Comparison of ENCODE assay signal across 11 mouse cellular contexts in the genomic region with DNA sequence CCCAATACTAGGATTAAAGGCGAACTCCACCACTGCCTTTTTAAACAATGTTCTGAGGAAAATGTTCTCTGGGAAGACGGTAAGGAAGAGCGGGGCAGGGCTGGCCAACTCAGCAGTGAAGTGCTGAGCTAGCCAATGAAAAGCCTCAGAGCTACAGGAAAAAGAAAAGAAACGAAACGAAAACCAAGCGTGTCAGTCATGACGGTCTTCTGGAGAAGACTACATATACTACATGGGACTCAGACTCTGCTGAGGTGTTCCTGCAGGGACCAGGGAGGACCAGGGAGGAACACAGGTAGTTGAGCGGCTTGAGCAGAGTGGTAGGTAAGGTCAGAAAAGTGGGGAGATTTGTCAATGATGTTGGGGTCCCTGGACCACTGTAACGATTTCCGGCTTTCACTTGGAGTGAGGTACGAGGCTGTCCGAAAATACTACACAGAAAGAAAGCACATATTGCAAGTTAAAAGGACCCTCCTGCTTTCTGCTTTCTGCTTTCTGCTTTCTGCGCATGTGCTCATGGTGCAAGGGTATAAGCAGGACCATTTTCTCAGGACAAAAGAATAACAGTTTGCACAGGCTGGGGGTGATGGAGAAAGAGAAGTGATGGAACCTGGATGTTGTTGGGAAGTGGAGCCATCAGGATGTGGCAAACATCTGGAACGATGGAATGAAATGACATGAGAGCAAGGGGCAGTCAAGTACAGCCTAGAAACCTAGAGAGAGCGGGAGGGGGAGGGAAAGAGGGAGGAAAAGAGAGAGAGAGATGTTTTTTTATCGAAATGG. TPM values are rescaled to one million over a fixed set of nuclear protein-coding genes. Genes with fewer than 3 reads are reported as not detected.
DNase-seq lines count a peak whose midpoint lies in the region; ATAC-seq and TF ChIP-seq lines count a peak whose summit lies in the region.
"Had no signal": no experiment of that assay in that cellular context is flagged by ENCODE, and none has a peak within 500 bp of the region (broad histone marks: within the 10 kb centered on the region; RNA-seq: fewer than 3 reads in every experiment).

No protein-coding gene starts in this region.

- H3K36me3 ChIP-seq in heart, postnatal 0 days (replicated peaks; ENCODE audit: control insufficient read depth, insufficient read depth, low read length) = no peaks in the 10 kb centered on the region
- H3K36me3 ChIP-seq in midbrain, embryonic 16.5 days (ENCODE audit: control insufficient read depth, insufficient read depth, low read length) = no peaks in the 10 kb centered on the region

- no peaks in the 10 kb centered on the region for H3K9me3 ChIP-seq in heart, postnatal 0 days (replicated peaks; ENCODE audit: control insufficient read depth, low read length)
- no peaks in the 10 kb centered on the region for H3K9me3 ChIP-seq in midbrain, embryonic 16.5 days (replicated peaks; ENCODE audit: control insufficient read depth, low read length, poor library complexity, severe bottlenecking)

- TF ChIP-seq EP300 in heart, postnatal 0 days (IDR thresholded peaks at IDR 0.05; ENCODE audit: low read depth) = no peak

- TF ChIP-seq CTCF in lung, adult 2 months (IDR thresholded peaks at IDR 0.05; ENCODE audit: insufficient read depth, low read length) = no peak
- no peak for TF ChIP-seq CTCF in bone marrow, adult 2 months (IDR thresholded peaks at IDR 0.05; ENCODE audit: control insufficient read depth, insufficient read depth, low read length)
- TF ChIP-seq CTCF in heart, postnatal 0 days (IDR thresholded peaks at IDR 0.05; ENCODE audit: low read depth) = no peak

- H3K27me3 ChIP-seq in heart, postnatal 0 days (ENCODE audit: control insufficient read depth, insufficient read depth, low read length) = no peaks in the 10 kb centered on the region
- H3K27me3 ChIP-seq in midbrain, embryonic 16.5 days (ENCODE audit: control insufficient read depth, insufficient read depth, low read depth, low read length) = no peaks in the 10 kb centered on the region

- H3K4me3 ChIP-seq in lung, adult 2 months (replicated peaks; ENCODE audit: extremely low read depth, low read depth, low read length) = peak overlapping the region; percentile 76
- peak overlapping the region; percentile 87 for H3K4me3 ChIP-seq in bone marrow, adult 2 months (replicated peaks; ENCODE audit: control insufficient read depth, low read depth, low read length)
- H3K4me3 ChIP-seq in heart, postnatal 0 days (ENCODE audit: low read depth, low read length) = peak overlapping the region; percentile 30; the same call in 1 of the 2 replicates
- H3K4me3 ChIP-seq in midbrain, embryonic 16.5 days (ENCODE audit: low read depth, low read length) = no peak overlapping the region

- H3K4me1 ChIP-seq in lung, adult 2 months (ENCODE audit: control insufficient read depth, insufficient read depth, low read length) = no peaks in the 10 kb centered on the region; the same call in 1 of the 2 replicates
- H3K4me1 ChIP-seq in bone marrow, adult 2 months (ENCODE audit: control insufficient read depth, insufficient read depth, low read length) = no peaks in the 10 kb centered on the region
- no peaks in the 10 kb centered on the region for H3K4me1 ChIP-seq in heart, postnatal 0 days (ENCODE audit: control insufficient read depth, insufficient read depth)
- peaks cover 2% of the 10 kb centered on the region; the same call in 1 of the 2 replicates for H3K4me1 ChIP-seq in midbrain, embryonic 16.5 days (ENCODE audit: control insufficient read depth, insufficient read depth, low read length)

- ATAC-seq in heart, postnatal 0 days (ENCODE audit: insufficient read depth, low read depth) = peak; percentile 27; the same call in 1 of the 2 replicates
- ATAC-seq in midbrain, embryonic 16.5 days = no peak

- H3K9ac ChIP-seq in heart, postnatal 0 days (replicated peaks; ENCODE audit: low read depth, low read length) = no peak overlapping the region
- H3K9ac ChIP-seq in midbrain, embryonic 16.5 days (ENCODE audit: low read depth, low read length) = no peak overlapping the region

- 52% methylated on average over 16 of the region's 16 CpGs for WGBS in lung, adult 2 months
- 59% methylated on average over 16 of the region's 16 CpGs for WGBS in bone marrow, adult 2 months
- WGBS in heart, postnatal 0 days = 69% methylated on average over 16 of the region's 16 CpGs
- 75% methylated on average over 16 of the region's 16 CpGs for WGBS in midbrain, embryonic 16.5 days

- peak overlapping the region; percentile 31 for H3K4me2 ChIP-seq in heart, postnatal 0 days (ENCODE audit: low read depth, low read length)
- no peak overlapping the region for H3K4me2 ChIP-seq in midbrain, embryonic 16.5 days (ENCODE audit: low read length)

- TF ChIP-seq POLR2A in lung, adult 2 months (IDR thresholded peaks at IDR 0.05; ENCODE audit: borderline replicate concordance, extremely low read depth, low read depth, low read length) = no peak; the same call in 1 of the 2 replicates
- no peak for TF ChIP-seq POLR2A in bone marrow, adult 2 months (IDR thresholded peaks at IDR 0.05; ENCODE audit: borderline replicate concordance, control insufficient read depth, low read depth, low read length)

- DNase-seq in lung, adult 2 months = no peak
- no peak for DNase-seq in lung, postnatal 10 days
- DNase-seq in heart, postnatal 0 days (ENCODE audit: low spot score) = peak; percentile 24
- peak; percentile 66 for DNase-seq in naive thymus-derived CD4-positive, alpha-beta T cell, adult 2 months (ENCODE audit: low read depth)
- no peak for DNase-seq in adipocyte (ENCODE audit: low spot score)
- no peak for DNase-seq in right cerebral cortex, postnatal 25 days

- H3K27ac ChIP-seq in bone marrow, adult 2 months (ENCODE audit: control insufficient read depth, insufficient read depth, low read depth, low read length, poor library complexity) = no peak overlapping the region
- peak overlapping the region; percentile 55 for H3K27ac ChIP-seq in heart, postnatal 0 days (ENCODE audit: low read depth)
- H3K27ac ChIP-seq in midbrain, embryonic 16.5 days (ENCODE audit: low read length) = no peak overlapping the region

RNA-seq across cellular contexts. Expression of a gene that starts 20.4 kb away (rescaled TPM):
- 12.8 and 13.1 TPM in 2 replicates for polyA plus RNA-seq in lung, adult 2 months (2012; rRNA removed)
- 11.7 and 16.1 TPM in 2 replicates for polyA plus RNA-seq in bone marrow, adult 2 months (2011; ENCODE audit: insufficient read depth, insufficient read length, low replicate concordance, missing spikeins)
- total RNA-seq in heart, postnatal 0 days (2014; rRNA removed; ENCODE audit: low replicate concordance) = 11.9 and 13.0 TPM in 2 replicates
- 20.5 and 21.7 TPM in 2 replicates for polyA plus RNA-seq in heart, postnatal 0 days (2015; fragmentation: Nextera tagmentation; extraction: Ambion mirVana)
- 28.5 and 36.4 TPM in 2 replicates for polyA plus RNA-seq in midbrain, embryonic 16.5 days (2015; fragmentation: Nextera tagmentation; extraction: Ambion mirVana)

RNA-seq across cellular contexts. Expression of a gene that starts 21.1 kb away (rescaled TPM):
- polyA plus RNA-seq in lung, adult 2 months (2012; rRNA removed) = not detected in 2 replicates
- not detected in 2 replicates for polyA plus RNA-seq in bone marrow, adult 2 months (2011; ENCODE audit: insufficient read depth, insufficient read length, low replicate concordance, missing spikeins)
- total RNA-seq in heart, postnatal 0 days (2014; rRNA removed; ENCODE audit: low replicate concordance) = not detected in 2 replicates
- polyA plus RNA-seq in heart, postnatal 0 days (2015; fragmentation: Nextera tagmentation; extraction: Ambion mirVana) = not detected in 2 replicates
- not detected in 2 replicates for polyA plus RNA-seq in midbrain, embryonic 16.5 days (2015; fragmentation: Nextera tagmentation; extraction: Ambion mirVana)
- polyA plus RNA-seq: brain, embryonic 14.5 days; hindbrain, embryonic 11.5 days; neural tube, embryonic 11.5 days had no signal

Comparison
In these comparisons a context has a peak if more than half of its experiments do, and no peak if none do; other contexts are left out.
1. DNase-seq: peak in heart, postnatal 0 days (single experiment) and naive thymus-derived CD4-positive, alpha-beta T cell, adult 2 months (single experiment); none in lung, adult 2 months (single experiment), lung, postnatal 10 days (single experiment), adipocyte (single experiment) and right cerebral cortex, postnatal 25 days (single experiment).